Mouse (Mus musculus) spleen, adult 2 months (tissue): ENCODE measurements around the gene Sppl2c. TPM values are rescaled to one million over a fixed set of nuclear protein-coding genes. Genes with fewer than 3 reads are reported as not detected.

ENCODE experiments used
- DNase-seq, 2 experiments: peaks; one replicate each; pipeline versions ENCODE4 v3.0.0 to v3.0.0-alpha.2; 2012 to 2021; ENCODE audit warnings: low spot score in 2 of 2, low read depth in 1 of 2
- H3K27ac ChIP-seq: fragments of 200-500 bp; 2 replicates; pipeline ENCODE4 v1.5.1; 2012; ENCODE audit warnings: low read length, inconsistent platforms; ENCODE audit not compliant: insufficient read depth
- H3K27me3 ChIP-seq: fragments of 200-500 bp; 2 replicates; pipeline ENCODE4 v1.6.1; 2012; ENCODE audit warnings: mild to moderate bottlenecking, moderate library complexity, low read length, inconsistent platforms; ENCODE audit not compliant: control insufficient read depth, insufficient read depth
- H3K36me3 ChIP-seq: fragments of 200-500 bp; 2 replicates; pipeline ENCODE4 v1.6.1; 2012; ENCODE audit warnings: mild to moderate bottlenecking, low read length, inconsistent platforms; ENCODE audit not compliant: control insufficient read depth, insufficient read depth
- H3K4me1 ChIP-seq: fragments of 200-500 bp; 2 replicates; pipeline ENCODE4 v1.6.1; 2011; ENCODE audit warnings: inconsistent platforms; ENCODE audit not compliant: control insufficient read depth, insufficient read depth, insufficient read length
- H3K4me3 ChIP-seq: fragments of 200-500 bp; 2 replicates; pipeline ENCODE4 v1.5.1; 2011; ENCODE audit warnings: mild to moderate bottlenecking, inconsistent platforms; ENCODE audit not compliant: insufficient read depth, insufficient read length; ENCODE audit errors: extremely low read depth
- CTCF ChIP-seq: fragments of 200-500 bp; IDR thresholded peaks from 2 replicates; pipeline ENCODE4 v1.5.1; 2011; ENCODE audit warnings: mild to moderate bottlenecking, inconsistent platforms; ENCODE audit not compliant: insufficient read depth, insufficient read length, insufficient replicate concordance; ENCODE audit errors: extremely low read depth
- POLR2A ChIP-seq: fragments of 200-500 bp; IDR thresholded peaks from 2 replicates; pipeline ENCODE4 v1.6.1; 2011; ENCODE audit warnings: low read depth, low read length, inconsistent platforms
- WGBS: fragments of 180-500 bp; shearing (Covaris S2); methylation state at CpG from one replicate; pipeline ENCODE4 v1.1.7; 2018; 5-methylcytosine and 5-hydroxymethylcytosine counted together
- polyA plus RNA-seq: library from polyadenylated mRNA; depleted of rRNA; stranded (reverse); fragments of >200 nt; gene quantifications from 2 replicates; pipeline ENCODE4 v1.2.3, GENCODE M21; 2012

Sppl2c gene
- polyA plus RNA-seq, 1 experiment: not detected

DNA sequence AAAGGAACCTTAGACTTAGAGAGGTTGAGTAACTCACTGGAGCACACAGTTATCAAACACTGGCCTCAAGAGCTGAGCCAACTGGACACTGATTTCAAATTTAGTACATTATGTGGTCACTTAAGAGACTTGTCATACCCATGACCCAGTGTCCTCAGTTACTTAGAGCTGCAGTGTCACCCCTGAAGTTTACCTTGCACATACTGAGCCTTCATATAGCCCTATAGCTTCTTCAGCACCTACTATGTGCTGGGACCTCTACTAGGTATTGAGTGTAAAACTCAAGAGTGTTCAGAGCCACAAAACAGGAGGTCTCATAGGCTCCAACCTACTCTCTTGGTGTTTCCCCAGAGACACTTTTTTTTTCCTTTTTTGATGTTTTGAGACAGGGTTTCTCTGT is 30.2 kb upstream of the Sppl2c start:
- H3K4me1 ChIP-seq: no peaks in the 10 kb centered on the region
- H3K27ac ChIP-seq: no peak overlapping the region
- no peak overlapping the region for H3K4me3 ChIP-seq
- DNase-seq: no peak
- peaks cover 3% of the 10 kb centered on the region; the same call in 1 of the 2 replicates for H3K27me3 ChIP-seq
- no peaks in the 10 kb centered on the region for H3K36me3 ChIP-seq
- TF ChIP-seq POLR2A: no peak
- TF ChIP-seq CTCF: no peak

DNA sequence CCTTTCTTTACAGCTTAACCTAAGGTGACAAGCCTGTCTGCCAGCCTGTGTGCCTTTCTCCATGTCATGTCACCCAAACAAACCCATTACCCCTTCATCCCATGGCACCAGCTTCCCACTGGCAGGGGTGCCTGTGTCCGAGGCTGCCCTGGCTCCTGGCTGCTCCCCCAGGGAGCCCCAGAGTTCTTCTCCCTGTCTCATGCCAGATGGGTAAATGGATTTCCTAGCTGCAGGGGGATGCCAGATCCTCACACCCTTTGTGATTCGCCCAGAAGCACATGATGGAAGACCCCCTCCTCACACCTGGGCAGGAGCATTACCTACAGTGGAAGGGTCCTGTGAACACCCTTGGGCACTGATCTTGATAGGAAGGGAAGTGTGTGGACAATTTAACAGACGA is 29.7 kb upstream of the Sppl2c start:
- H3K27me3 ChIP-seq: peaks cover 3% of the 10 kb centered on the region; the same call in 1 of the 2 replicates
- no peak for DNase-seq
- no peaks in the 10 kb centered on the region for H3K36me3 ChIP-seq
- H3K4me1 ChIP-seq: no peaks in the 10 kb centered on the region
- TF ChIP-seq POLR2A: no peak
- TF ChIP-seq CTCF: no peak
- H3K27ac ChIP-seq: no peak overlapping the region
- 76% methylated on average over 3 of the region's 3 CpGs for WGBS
- H3K4me3 ChIP-seq: no peak overlapping the region

DNA sequence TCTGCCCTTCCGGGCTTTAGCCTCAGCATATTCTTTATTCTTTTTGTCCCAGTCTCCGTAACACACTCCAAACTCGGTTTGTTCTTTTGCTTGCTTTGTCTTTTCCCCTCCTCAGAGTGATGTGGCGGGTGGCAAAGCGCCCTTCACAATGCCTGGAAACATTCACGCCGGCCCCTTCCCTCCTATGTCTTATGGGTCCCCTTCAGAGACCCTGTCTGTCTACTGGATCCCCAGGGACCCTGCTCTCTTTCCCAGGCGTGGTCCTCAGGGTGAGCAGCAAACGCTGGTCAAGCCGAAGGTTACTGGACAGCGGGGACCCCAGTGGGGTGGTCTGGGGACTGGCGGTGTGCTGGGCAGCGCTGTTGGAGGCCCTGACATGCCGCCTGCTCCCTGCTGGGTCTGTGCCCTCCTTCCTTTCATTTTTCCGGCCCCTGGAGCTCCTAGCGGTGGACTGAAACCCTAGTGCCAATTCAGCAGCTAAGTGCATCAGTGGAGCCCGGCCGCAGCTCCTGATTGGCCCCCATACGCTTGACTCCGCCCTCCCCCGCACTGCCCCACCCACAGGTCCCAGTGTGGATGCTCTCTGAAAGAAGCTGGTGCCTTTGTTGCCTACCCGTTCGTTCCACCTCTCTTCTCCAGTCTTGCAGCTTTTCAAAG is 28.4 kb upstream of the Sppl2c start:
- no peak overlapping the region for H3K27ac ChIP-seq
- H3K4me3 ChIP-seq: no peak overlapping the region
- no peaks in the 10 kb centered on the region for H3K4me1 ChIP-seq
- 11% methylated on average over 23 of the region's 23 CpGs for WGBS
- H3K36me3 ChIP-seq: no peaks in the 10 kb centered on the region
- peaks cover 3% of the 10 kb centered on the region; the same call in 1 of the 2 replicates for H3K27me3 ChIP-seq
- TF ChIP-seq CTCF (no peak), POLR2A (no peak)
- no peak for DNase-seq

DNA sequence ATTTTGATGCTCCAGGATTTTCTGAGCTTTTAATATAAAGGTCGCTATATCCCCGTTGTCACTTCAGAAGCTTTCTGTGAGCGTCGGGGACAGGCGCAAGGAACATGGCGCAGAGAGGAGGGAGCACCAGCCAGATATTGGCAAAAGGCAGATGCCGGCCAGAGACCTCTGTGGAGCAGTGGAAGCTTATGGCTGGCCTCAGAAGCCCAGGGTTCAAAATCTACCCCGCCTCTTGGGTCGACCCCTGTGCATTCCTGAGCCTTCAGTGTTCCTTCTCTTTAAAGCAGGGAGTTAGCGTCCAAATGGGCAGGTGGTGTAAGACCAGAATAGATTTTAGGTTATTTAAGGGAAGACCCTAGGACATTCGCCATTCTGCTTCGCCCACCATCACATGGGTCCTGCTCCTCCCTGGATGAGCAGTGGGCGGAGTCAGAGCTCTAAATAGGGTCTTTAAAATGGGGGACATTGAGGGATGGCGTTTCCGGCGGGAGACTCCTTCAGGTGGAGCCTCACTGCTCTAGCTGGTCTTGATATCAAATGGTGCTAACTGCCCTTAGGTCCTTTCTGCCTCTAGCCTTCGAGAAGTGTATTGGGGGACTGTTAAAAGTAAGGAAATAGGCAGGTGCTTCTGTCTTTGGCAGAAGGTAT is 27.7 kb upstream of the Sppl2c start:
- 17% methylated on average over 17 of the region's 17 CpGs for whole genome bisulfite sequencing
- no peak for TF ChIP-seq CTCF
- TF ChIP-seq POLR2A: no peak
- H3K4me1 ChIP-seq: no peaks in the 10 kb centered on the region
- H3K27ac ChIP-seq: no peak overlapping the region
- no peak for DNase-seq
- H3K4me3 ChIP-seq: no peak overlapping the region
- H3K27me3 ChIP-seq: peaks cover 3% of the 10 kb centered on the region; the same call in 1 of the 2 replicates
- no peaks in the 10 kb centered on the region for H3K36me3 ChIP-seq

DNA sequence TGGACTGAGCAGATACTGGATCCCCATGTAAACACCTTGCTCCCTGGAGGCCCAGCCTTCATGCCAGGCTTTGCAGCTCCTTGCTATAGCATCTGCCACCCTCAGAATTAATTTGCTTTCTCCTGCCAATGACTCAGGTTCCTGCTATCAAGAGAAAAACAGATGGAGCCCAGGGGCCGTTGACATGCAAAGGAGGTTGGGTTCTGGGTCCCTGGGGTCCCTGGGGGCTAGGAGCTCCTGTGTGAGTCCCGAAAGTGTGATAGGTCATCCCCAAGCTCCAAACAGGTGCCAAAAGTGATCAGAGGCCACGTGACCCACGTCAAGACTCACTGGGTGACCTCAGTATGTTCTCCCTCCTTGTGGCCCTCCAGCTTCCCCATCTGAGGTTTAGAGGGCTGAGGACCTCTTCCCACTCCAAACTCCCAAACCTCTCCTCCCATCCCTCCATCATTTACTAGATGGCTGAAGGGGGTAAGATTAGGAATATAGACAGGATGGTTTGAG is 26.3 kb upstream of the Sppl2c start:
- Histone ChIP-seq H3K27ac (no peak overlapping the region), H3K27me3 (peaks cover 3% of the 10 kb centered on the region; the same call in 1 of the 2 replicates), H3K4me1 (no peaks in the 10 kb centered on the region), H3K4me3 (no peak overlapping the region), H3K36me3 (no peaks in the 10 kb centered on the region)
- TF ChIP-seq POLR2A (no peak), CTCF (no peak)
- WGBS: 69% methylated on average over 4 of the region's 4 CpGs
- DNase-seq: no peak

DNA sequence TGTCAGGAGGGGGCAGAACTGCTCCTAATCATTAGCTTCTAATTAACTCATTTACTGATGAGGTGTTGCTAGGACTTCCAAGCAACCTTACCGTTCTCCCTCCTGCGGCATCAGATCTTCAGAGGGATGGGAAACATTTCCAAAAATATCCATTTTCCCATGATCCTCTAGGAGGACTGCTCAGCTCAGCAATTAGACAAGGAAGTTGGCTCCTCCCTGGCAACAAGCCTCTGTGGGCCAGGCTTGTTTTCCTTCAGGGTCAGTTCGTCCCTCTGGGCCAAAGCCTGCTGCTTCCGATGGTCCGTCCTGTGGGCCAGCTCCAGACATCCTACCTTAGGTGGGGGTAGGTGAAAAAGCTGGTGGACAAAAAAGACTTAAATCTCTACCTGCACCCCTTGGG is 25.0 kb upstream of the Sppl2c start:
- Histone ChIP-seq H3K36me3 (no peaks in the 10 kb centered on the region), H3K27me3 (peaks cover 3% of the 10 kb centered on the region; the same call in 1 of the 2 replicates), H3K4me1 (no peaks in the 10 kb centered on the region), H3K27ac (no peak overlapping the region), H3K4me3 (no peak overlapping the region)
- no peak for TF ChIP-seq POLR2A
- no peak for TF ChIP-seq CTCF
- no peak for DNase-seq
- WGBS: 77% methylated on average over 5 of the region's 5 CpGs

DNA sequence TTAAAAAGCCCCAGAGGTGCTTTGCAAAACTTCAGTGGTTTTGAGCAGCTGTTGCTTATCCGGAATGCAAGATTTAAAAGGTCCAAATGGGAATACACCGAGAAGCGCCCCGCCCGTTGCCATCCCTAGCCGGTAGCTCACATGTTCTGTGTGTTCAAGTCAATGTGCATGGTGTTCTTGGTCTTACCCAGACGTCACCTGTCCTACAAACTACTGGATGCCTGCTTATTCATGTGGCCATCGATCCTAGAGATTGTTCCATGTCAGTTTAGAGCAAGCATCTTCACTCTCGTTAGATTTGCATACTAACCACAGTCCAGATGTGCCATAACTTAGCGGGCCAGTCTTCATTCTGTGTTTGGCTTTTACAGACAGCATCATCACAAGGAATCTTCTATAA is 21.9 kb upstream of the Sppl2c start:
- Histone ChIP-seq H3K36me3 (no peaks in the 10 kb centered on the region), H3K4me3 (no peak overlapping the region), H3K4me1 (no peaks in the 10 kb centered on the region), H3K27me3 (no peaks in the 10 kb centered on the region), H3K27ac (no peak overlapping the region)
- TF ChIP-seq CTCF (no peak), POLR2A (no peak)
- no peak for DNase-seq
- WGBS: 87% methylated on average over 10 of the region's 10 CpGs
